Mouse (Mus musculus) gastrocnemius, adult 8-10 months (tissue): Measurements from ENCODE around the gene Gid4. TPM values are rescaled to one million over a fixed set of nuclear protein-coding genes. Genes with fewer than 3 reads are reported as not detected.

Experiments
- total RNA-seq, 4 experiments: library from RNA; stranded (reverse); gene quantifications; 2 replicates each; pipeline ENCODE4 v1.2.4; 2022

The Gid4 gene
- total RNA-seq, 4 experiments from 2014 or later = 72.7 to 86.1 (median 75.5) TPM

Other genes starting within 250 kb of the Gid4 start
- gene Srebf1, start 194.6 kb upstream of the Gid4 start, total RNA-seq = 10 to 100 TPM; 35.4 to 57.5 (median 43.5) TPM
- gene Tom1l2, start 64.2 kb upstream of the Gid4 start, total RNA-seq = 10 to 100 TPM; 61.0 to 68.8 (median 65.7) TPM
- 1 to 10 TPM; 1.1 to 1.4 (median 1.1) TPM for gene Drc3, start 63.8 kb upstream of the Gid4 start, total RNA-seq
- 10 to 100 TPM; 28.9 to 30.7 (median 30.6) TPM for gene Atpaf2, start 1.3 kb downstream of the Gid4 start, total RNA-seq
- 10 to 100 TPM; 21.6 to 24.9 (median 22.7) TPM for gene Drg2, start 37.4 kb downstream of the Gid4 start, total RNA-seq
- under 1 TPM in 2 of 4 experiments, not detected in 2; 0.05 TPM for gene Myo15, start 52.2 kb downstream of the Gid4 start, total RNA-seq
- 100 to 1,000 TPM; 137 to 160 (median 145) TPM for gene Alkbh5, start 119.2 kb downstream of the Gid4 start, total RNA-seq